Mouse (Mus musculus) left cerebral cortex, postnatal 36 days (tissue): Measurements from ENCODE around the gene Rnf141. TPM values are rescaled to one million over a fixed set of nuclear protein-coding genes. Genes with fewer than 3 reads are reported as not detected.

ENCODE experiments used
- DNase-seq, 2 experiments: peaks; one replicate each; pipeline ENCODE4 v3.0.0; 2021 to 2022; ENCODE audit warnings: low spot score in 2 of 2, mixed read lengths in 1 of 2
- intact Hi-C: fragments of 180-260 bp; cut with DNase I; formaldehyde crosslinking; loops from one replicate; pipeline ENCODE4 v1.15.1; 2025
- total RNA-seq, 2 experiments: library from RNA; stranded (reverse); gene quantifications; 2 replicates each; pipeline ENCODE4 v1.2.3; 2021

Gene Rnf141
- total RNA-seq, 2 experiments from 2014 or later: 70.1 to 79.3 TPM

GRCm38 (mm10) chr7:110834522-110834921 lies 9.7 kb downstream of the Rnf141 start:
- intact Hi-C loops: no loop called here
- DNase-seq: no peak

- intact Hi-C loops: no loop called here
- DNase-seq: no peak
These were observed 10.2 kb downstream of the Rnf141 start for GRCm38 (mm10) chr7:110834018-110834417.

- intact Hi-C loops: no loop called here
- no peak for DNase-seq
These were observed 11.2 kb downstream of the Rnf141 start for GRCm38 (mm10) chr7:110833024-110833423.

GRCm38 (mm10) chr7:110823995-110824953 lies 20.0 kb downstream of the Rnf141 start:
- intact Hi-C loops: no loop called here
- no peak for DNase-seq

- no peak for DNase-seq
- intact Hi-C loops: no loop called here
These were observed 20.7 kb downstream of the Rnf141 start for GRCm38 (mm10) chr7:110823593-110823992.

- intact Hi-C loops: no loop called here
These were observed 21.2 kb downstream of the Rnf141 start for GRCm38 (mm10) chr7:110823076-110823475.

GRCm38 (mm10) chr7:110822055-110822454 lies 22.2 kb downstream of the Rnf141 start:
- DNase-seq: no peak
- intact Hi-C loops: no loop called here

More at GRCm38 (mm10) chr7:110823076-110823475, 21.2 kb downstream of the Rnf141 start:
- no peak for DNase-seq

GRCm38 (mm10) chr7:110821653-110822052 lies 22.6 kb downstream of the Rnf141 start:
- peak; percentile 47 to 50 for DNase-seq
- intact Hi-C loops: no loop called here

GRCm38 (mm10) chr7:110821068-110821467 lies 23.2 kb downstream of the Rnf141 start:
- intact Hi-C loops: no loop called here
- DNase-seq: no peak

GRCm38 (mm10) chr7:110818787-110819350 lies 25.4 kb downstream of the Rnf141 start:
- no peak for DNase-seq
- intact Hi-C loops: loop anchor here (2.0 kb wide), 1 partner anchor 112 kb away; no protein-coding TSS in a partner anchor

- intact Hi-C loops: loop anchor here (2.0 kb wide), 1 partner anchor 113 kb away; no protein-coding TSS in a partner anchor
- DNase-seq: no peak
These were observed 26.1 kb downstream of the Rnf141 start for GRCm38 (mm10) chr7:110818206-110818605.

GRCm38 (mm10) chr7:110816037-110816436 lies 28.2 kb downstream of the Rnf141 start:
- no peak for DNase-seq

GRCm38 (mm10) chr7:110813983-110814382 lies 30.3 kb downstream of the Rnf141 start:
- no peak for DNase-seq
- intact Hi-C loops: no loop called here

More at GRCm38 (mm10) chr7:110816037-110816436, 28.2 kb downstream of the Rnf141 start:
- intact Hi-C loops: loop anchor here (1.0 kb wide), 1 partner anchor 199 kb away; no protein-coding TSS in a partner anchor

- intact Hi-C loops: no loop called here
- no peak for DNase-seq
These were observed 32.7 kb downstream of the Rnf141 start for GRCm38 (mm10) chr7:110811529-110811928.

- intact Hi-C loops: no loop called here
- peak in 1 of 2 experiments; percentile 1 for DNase-seq
These were observed 33.3 kb downstream of the Rnf141 start for GRCm38 (mm10) chr7:110810995-110811394.

- DNase-seq: peak in 1 of 2 experiments; percentile 3
- intact Hi-C loops: loop anchor here (10.0 kb wide), 1 partner anchor 175 kb away; no protein-coding TSS in a partner anchor
These were observed 34.4 kb downstream of the Rnf141 start for GRCm38 (mm10) chr7:110809585-110810557.

GRCm38 (mm10) chr7:110808962-110809361 lies 35.3 kb downstream of the Rnf141 start:
- intact Hi-C loops: loop anchor here (10.0 kb wide), 1 partner anchor 174 kb away; no protein-coding TSS in a partner anchor
- DNase-seq: no peak

GRCm38 (mm10) chr7:110807460-110808030 lies 36.7 kb downstream of the Rnf141 start:
- intact Hi-C loops: loop anchor here (10.0 kb wide), 1 partner anchor 173 kb away; no protein-coding TSS in a partner anchor
- peak in 1 of 2 experiments; percentile 3 for DNase-seq

- no peak for DNase-seq
- intact Hi-C loops: loop anchor here (5.0 to 10.0 kb wide), 2 partner anchors 37 to 169 kb away; partner anchors contain the start of gene Ampd3
These were observed 40.0 kb downstream of the Rnf141 start for GRCm38 (mm10) chr7:110804266-110804665.
